In the genomic region with DNA sequence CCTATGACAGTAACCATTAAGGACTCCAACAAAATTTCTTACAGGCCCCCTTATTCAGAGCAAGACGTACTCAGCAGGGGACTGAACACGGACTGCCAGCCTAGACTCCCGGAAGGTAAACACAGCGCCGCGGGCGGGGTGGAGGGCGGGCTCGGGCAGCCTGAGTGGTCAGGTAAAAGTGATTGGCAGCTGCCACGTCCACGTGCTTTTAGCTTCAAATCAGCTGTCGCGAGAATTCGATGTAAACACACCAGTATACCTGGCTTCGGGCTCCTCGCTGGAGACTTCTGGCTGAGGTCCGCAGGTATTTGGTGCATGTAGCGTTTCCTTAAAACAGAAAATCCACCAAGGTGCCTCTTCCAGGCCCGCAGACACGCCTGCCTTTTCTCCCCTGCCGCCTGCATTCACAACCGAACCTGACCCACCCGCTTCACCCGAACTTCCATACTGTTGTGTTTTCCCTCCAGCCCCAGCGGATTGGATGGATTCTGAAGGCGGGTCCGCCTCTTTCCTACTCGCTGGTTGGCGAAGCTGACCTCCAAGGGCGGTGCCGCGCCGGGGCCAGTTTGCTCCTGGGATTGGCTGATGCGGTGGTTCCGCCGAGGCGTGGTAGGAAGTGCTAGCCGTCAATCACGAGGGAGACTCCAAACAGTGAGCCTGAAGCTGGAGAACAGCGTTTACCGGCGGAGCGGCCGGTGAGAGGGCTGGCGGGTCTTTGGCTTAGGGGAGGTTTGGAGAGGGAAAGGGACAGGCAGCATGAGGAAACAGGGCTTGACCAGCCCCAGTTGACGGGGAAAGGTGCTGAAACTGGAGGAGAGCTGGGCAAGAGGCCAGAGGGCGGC, we compare ENCODE assay signal across 1 mouse cellular context.
A peak's percentile ranks its signal among the peaks of the same experiment; 100 is the strongest.
TF ChIP-seq lines count a peak whose summit lies in the region.

A gene (plus strand): TSS at position 629 of the 842 bp plus-strand sequence.

TF ChIP-seq in CH12.LX, 34 proteins besides CTCF, POLR2A, EP300 and RAD21 (continued from another document):
- TF ChIP-seq SIN3A (IDR thresholded peaks at IDR 0.05; ENCODE audit: low read length) (peak; percentile 100), MYC (IDR thresholded peaks at IDR 0.05; ENCODE audit: low read depth, low read length) (peak; percentile 89), MAZ (IDR thresholded peaks at IDR 0.05; ENCODE audit: low read depth, low read length) (peak; percentile 90), NELFE (IDR thresholded peaks at IDR 0.05; ENCODE audit: low read depth, low read length) (peak; percentile 79), USF2 (conservative IDR thresholded peaks at IDR 0.05; ENCODE audit: low read depth, low read length) (peak; percentile 51), RCOR1 (conservative IDR thresholded peaks at IDR 0.05; ENCODE audit: low read depth, low read length) (no peak), MAX (IDR thresholded peaks at IDR 0.05; ENCODE audit: low read length) (peak; percentile 100), BHLHE40 (IDR thresholded peaks at IDR 0.05; ENCODE audit: low read depth, low read length) (peak; percentile 82), PAX5 (IDR thresholded peaks at IDR 0.05; ENCODE audit: low read length) (no peak), CHD2 (IDR thresholded peaks at IDR 0.05; ENCODE audit: low read length) (peak; percentile 99), MEF2A (IDR thresholded peaks at IDR 0.05; ENCODE audit: borderline replicate concordance, low read depth, low read length) (peak; percentile 34; the same call in 1 of the 2 replicates), POLR2AphosphoS2 (IDR thresholded peaks at IDR 0.05; ENCODE audit: low read depth, low read length) (0 out of 2 replicates have a peak, but pooled peaks have one; percentile 23), NRF1 (IDR thresholded peaks at IDR 0.05; ENCODE audit: low read depth, low read length) (peak; percentile 52; the same call in 1 of the 2 replicates), ZKSCAN1 (IDR thresholded peaks at IDR 0.05; ENCODE audit: borderline replicate concordance, low read depth, low read length) (no peak), TCF12 (IDR thresholded peaks at IDR 0.05; ENCODE audit: low read depth, low read length) (peak; percentile 67), IRF4 (IDR thresholded peaks at IDR 0.05; ENCODE audit: low read depth, low read length) (peak; percentile 18; the same call in 1 of the 2 replicates), JUN (IDR thresholded peaks at IDR 0.05; ENCODE audit: insufficient read depth, low read depth, low read length) (no peak), TBP (conservative IDR thresholded peaks at IDR 0.05; ENCODE audit: low read depth, low read length) (peak; percentile 60; the same call in 1 of the 2 replicates), SMC3 (IDR thresholded peaks at IDR 0.05; ENCODE audit: low read depth, low read length) (no peak), MXI1 (IDR thresholded peaks at IDR 0.05; ENCODE audit: low read depth, low read length) (peak; percentile 98), ZMIZ1 (IDR thresholded peaks at IDR 0.05; ENCODE audit: low read depth, low read length) (peak; percentile 79; the same call in 1 of the 2 replicates)
